ENCODE assay signal across 7 mouse cellular contexts in the genomic region with DNA sequence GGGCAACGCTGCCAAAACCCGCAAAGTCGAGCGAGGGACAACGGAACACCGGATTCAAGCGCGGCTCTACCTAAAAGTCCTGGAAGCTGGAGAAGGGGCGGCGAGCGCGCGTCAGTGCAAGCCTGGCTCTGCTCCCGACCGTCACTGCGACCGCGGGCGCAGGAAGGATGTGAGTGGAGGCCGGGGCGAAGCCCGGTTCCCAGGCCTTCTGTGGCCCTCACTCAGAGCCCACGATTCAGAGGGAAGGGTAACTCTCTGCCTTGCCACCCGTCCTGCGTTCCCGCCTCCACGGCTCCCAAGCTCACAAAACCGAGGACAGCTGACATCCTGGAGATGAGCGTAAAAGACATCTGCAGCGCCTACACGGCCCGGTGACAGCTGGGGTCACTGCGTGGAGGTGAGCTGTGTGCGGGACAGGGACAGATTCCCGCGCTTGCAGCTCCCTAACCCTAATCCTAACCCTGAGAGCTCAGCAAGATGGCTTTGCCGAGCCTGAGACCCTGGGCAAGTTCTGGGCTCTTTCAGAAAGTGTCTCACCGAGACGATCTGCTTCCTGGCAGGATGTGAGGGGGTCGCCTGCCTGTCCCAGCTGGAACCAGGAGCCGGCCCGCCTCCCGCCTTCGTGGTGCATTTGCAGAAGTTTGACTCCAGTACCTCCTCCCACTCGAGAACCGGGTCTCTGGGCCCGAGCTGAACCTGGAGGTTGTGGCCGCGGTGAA. TPM values are rescaled to one million over a fixed set of nuclear protein-coding genes. Genes with fewer than 3 reads are reported as not detected.
A peak's percentile ranks its signal among the peaks of the same experiment; 100 is the strongest.
DNase-seq lines count a peak whose midpoint lies in the region; ATAC-seq and TF ChIP-seq lines count a peak whose summit lies in the region.

No protein-coding gene starts in this region.

- DNase-seq in A20 (ENCODE audit: low read depth, low spot score): peak; percentile 77
- DNase-seq in CD4-positive, CD25-positive, alpha-beta regulatory T cell, adult 2 months (ENCODE audit: low read depth, low spot score): peak; percentile 51
- peak; percentile 55 for DNase-seq in embryonic facial prominence, embryonic 10.5 days (ENCODE audit: low spot score)
- DNase-seq in liver, postnatal 0 days: no peak
- DNase-seq in splenic B cell, adult 2 months (ENCODE audit: low read depth, low spot score): peak; percentile 32
- no peak for DNase-seq in frontal cortex, postnatal 25 days (ENCODE audit: low spot score in 2 of 2)

- H3K4me3 ChIP-seq in embryonic facial prominence, embryonic 10.5 days: peak overlapping the region; percentile 71
- H3K4me3 ChIP-seq in hindbrain, embryonic 12.5 days: peak overlapping the region; percentile 60
- peak overlapping the region; percentile 65 for H3K4me3 ChIP-seq in liver, postnatal 0 days (ENCODE audit: low read depth, low read length)

- peak overlapping the region; percentile 80 for H3K9ac ChIP-seq in hindbrain, embryonic 12.5 days
- H3K9ac ChIP-seq in liver, postnatal 0 days (replicated peaks): peak overlapping the region; percentile 67

- no peaks in the 10 kb centered on the region for H3K36me3 ChIP-seq in embryonic facial prominence, embryonic 10.5 days (replicated peaks)
- H3K36me3 ChIP-seq in hindbrain, embryonic 12.5 days: no peaks in the 10 kb centered on the region
- H3K36me3 ChIP-seq in liver, postnatal 0 days (replicated peaks; ENCODE audit: insufficient read depth, low read length): no peaks in the 10 kb centered on the region
- H3K36me3 ChIP-seq in splenic B cell, adult 2 months (ENCODE audit: control insufficient read depth, insufficient read depth, low read length, poor library complexity, severe bottlenecking): no peaks in the 10 kb centered on the region

- peak overlapping the region; percentile 76 for H3K27ac ChIP-seq in embryonic facial prominence, embryonic 10.5 days (replicated peaks)
- peak overlapping the region; percentile 74; the same call in 1 of the 2 replicates for H3K27ac ChIP-seq in hindbrain, embryonic 12.5 days
- peak overlapping the region; percentile 70 for H3K27ac ChIP-seq in liver, postnatal 0 days (ENCODE audit: low read depth)

- H3K4me1 ChIP-seq in embryonic facial prominence, embryonic 10.5 days: peaks cover 30% of the 10 kb centered on the region
- peaks cover 28% of the 10 kb centered on the region for H3K4me1 ChIP-seq in hindbrain, embryonic 12.5 days
- H3K4me1 ChIP-seq in liver, postnatal 0 days (ENCODE audit: insufficient read depth): peaks cover 23% of the 10 kb centered on the region

- WGBS in embryonic facial prominence, embryonic 10.5 days: under 1% methylated on average over 49 of the region's 49 CpGs
- under 1% methylated on average over 49 of the region's 49 CpGs for WGBS in hindbrain, embryonic 12.5 days
- WGBS in liver, postnatal 0 days (ENCODE audit: insufficient replicate concordance): under 1% methylated on average over 49 of the region's 49 CpGs

- peak; percentile 36 for ATAC-seq in hindbrain, embryonic 12.5 days (ENCODE audit: low FRiP score)
- peak; percentile 26 for ATAC-seq in liver, postnatal 0 days

- H3K27me3 ChIP-seq in embryonic facial prominence, embryonic 10.5 days (replicated peaks; ENCODE audit: low read depth, poor library complexity, severe bottlenecking): peaks cover 42% of the 10 kb centered on the region
- peaks cover 9% of the 10 kb centered on the region; the same call in 1 of the 2 replicates for H3K27me3 ChIP-seq in hindbrain, embryonic 12.5 days
- H3K27me3 ChIP-seq in liver, postnatal 0 days (ENCODE audit: insufficient read depth, low read length): peaks cover 16% of the 10 kb centered on the region
- no peaks in the 10 kb centered on the region for H3K27me3 ChIP-seq in splenic B cell, adult 2 months (ENCODE audit: control insufficient read depth, insufficient read depth, low read length, poor library complexity, severe bottlenecking)

- no peak for TF ChIP-seq EP300 in liver, postnatal 0 days (IDR thresholded peaks at IDR 0.05; ENCODE audit: low read depth)

- H3K9me3 ChIP-seq in embryonic facial prominence, embryonic 10.5 days: no peaks in the 10 kb centered on the region
- H3K9me3 ChIP-seq in hindbrain, embryonic 12.5 days (replicated peaks): no peaks in the 10 kb centered on the region
- H3K9me3 ChIP-seq in liver, postnatal 0 days (ENCODE audit: low read length): no peaks in the 10 kb centered on the region

- TF ChIP-seq CTCF in liver, postnatal 0 days (IDR thresholded peaks at IDR 0.05; ENCODE audit: low read depth): no peak

- peak overlapping the region; percentile 92 for H3K4me2 ChIP-seq in hindbrain, embryonic 12.5 days (replicated peaks)
- peak overlapping the region; percentile 87 for H3K4me2 ChIP-seq in liver, postnatal 0 days (ENCODE audit: low read depth, low read length)

RNA-seq across cellular contexts. Expression of gene AW011738, which starts 0.5 kb away (rescaled TPM):
- 2.2 and 2.7 TPM in 2 replicates for polyA plus RNA-seq in embryonic facial prominence, embryonic 10.5 days (2016; fragmentation: Nextera tagmentation; extraction: Ambion mirVana)
- polyA plus RNA-seq in hindbrain, embryonic 12.5 days (2016; fragmentation: Nextera tagmentation; extraction: Ambion mirVana): 7.0 and 7.6 TPM in 2 replicates
- polyA plus RNA-seq in liver, postnatal 0 days (2015; fragmentation: Nextera tagmentation; extraction: Ambion mirVana): 1.7 and 1.9 TPM in 2 replicates

RNA-seq across cellular contexts. Expression of gene Isg15, which starts 3.0 kb away (rescaled TPM):
- 0.34 and 0.47 TPM in 2 replicates for polyA plus RNA-seq in embryonic facial prominence, embryonic 10.5 days (2016; fragmentation: Nextera tagmentation; extraction: Ambion mirVana)
- 1.2 and 1.3 TPM in 2 replicates for polyA plus RNA-seq in hindbrain, embryonic 12.5 days (2016; fragmentation: Nextera tagmentation; extraction: Ambion mirVana)
- 33.0 and 39.8 TPM in 2 replicates for polyA plus RNA-seq in liver, postnatal 0 days (2015; fragmentation: Nextera tagmentation; extraction: Ambion mirVana)

RNA-seq across cellular contexts. Expression of gene Agrn, which starts 6.3 kb away (rescaled TPM):
- 59.0 and 61.7 TPM in 2 replicates for polyA plus RNA-seq in embryonic facial prominence, embryonic 10.5 days (2016; fragmentation: Nextera tagmentation; extraction: Ambion mirVana)
- polyA plus RNA-seq in hindbrain, embryonic 12.5 days (2016; fragmentation: Nextera tagmentation; extraction: Ambion mirVana): 161 and 178 TPM in 2 replicates
- polyA plus RNA-seq in liver, postnatal 0 days (2015; fragmentation: Nextera tagmentation; extraction: Ambion mirVana): 4.4 and 5.2 TPM in 2 replicates

RNA-seq across cellular contexts. Expression of gene Perm1, which starts 12.1 kb away (rescaled TPM):
- 0.60 and 0.65 TPM in 2 replicates for polyA plus RNA-seq in embryonic facial prominence, embryonic 10.5 days (2016; fragmentation: Nextera tagmentation; extraction: Ambion mirVana)
- polyA plus RNA-seq in hindbrain, embryonic 12.5 days (2016; fragmentation: Nextera tagmentation; extraction: Ambion mirVana): 2.3 and 2.6 TPM in 2 replicates
- polyA plus RNA-seq in liver, postnatal 0 days (2015; fragmentation: Nextera tagmentation; extraction: Ambion mirVana): 0.08 and 0.19 TPM in 2 replicates

RNA-seq across cellular contexts. Expression of gene Plekhn1, which starts 31.1 kb away (rescaled TPM):
- polyA plus RNA-seq in embryonic facial prominence, embryonic 10.5 days (2016; fragmentation: Nextera tagmentation; extraction: Ambion mirVana): 22.5 and 23.9 TPM in 2 replicates
- 29.0 and 30.5 TPM in 2 replicates for polyA plus RNA-seq in hindbrain, embryonic 12.5 days (2016; fragmentation: Nextera tagmentation; extraction: Ambion mirVana)
- 2.0 and 2.3 TPM in 2 replicates for polyA plus RNA-seq in liver, postnatal 0 days (2015; fragmentation: Nextera tagmentation; extraction: Ambion mirVana)

Comparison
In these comparisons a context has a peak if more than half of its experiments do, and no peak if none do; other contexts are left out.
1. DNase-seq: peak in A20 (single experiment), CD4-positive, CD25-positive, alpha-beta regulatory T cell, adult 2 months (single experiment), embryonic facial prominence, embryonic 10.5 days (single experiment) and splenic B cell, adult 2 months (single experiment); none in liver, postnatal 0 days (single experiment) and frontal cortex, postnatal 25 days (0 of 2).
2. RNA of gene Isg15, which starts 3.0 kb away (polyA plus RNA-seq): 33.0 to 39.8 TPM in liver, postnatal 0 days; 1.2 to 1.3 TPM in hindbrain, embryonic 12.5 days and 0.34 to 0.47 TPM in embryonic facial prominence, embryonic 10.5 days; every median in the first group is over 10 times any median in the second.
3. Peak in every context shown above with its lines, with median percentiles within 50 percentile points of each other: H3K27ac ChIP-seq and H3K4me3 ChIP-seq.